Mouse (Mus musculus): Measurements from ENCODE around the gene Castor1.

GRCm38 (mm10) chr11:4256846-4257607 is 39.0 kb downstream of the Castor1 start, which contains the start of gene Lif:
- TF ChIP-seq CTCF (conservative IDR thresholded peaks at IDR 0.05; ENCODE audit: insufficient read depth, insufficient read length, low read depth, low read length) = no peak
- TF ChIP-seq POLR2A (IDR thresholded peaks at IDR 0.05; ENCODE audit: low read depth, low read length) = no peak
